Mouse (Mus musculus) heart, embryonic 13.5 days (tissue): ENCODE measurements at regions not wholly inside any gene's neighbourhood (a gene's known extent, or its start where the extent isn't known, plus 50 kb on each side); places are given as distances from the start of the nearest gene placed in this dataset.

Experiments used
- ATAC-seq: fragments of 200-750 bp; cut with Nextera tagmentation; 2 replicates; pipeline ENCODE4 v1.8.0; 2017; ENCODE audit warnings: moderate TSS enrichment; ENCODE audit not compliant: insufficient number of reproducible peaks, low FRiP score, low TSS enrichment; ENCODE audit errors: extremely low read depth
- H3K27ac ChIP-seq: fragments of 300-500 bp; sonication (generic); replicated peaks from 2 replicates; pipeline ENCODE4 v1.5.1; 2015; ENCODE audit warnings: moderate library complexity, mild to moderate bottlenecking, inconsistent platforms
- H3K27me3 ChIP-seq: fragments of 300-500 bp; sonication (generic); replicated peaks from 2 replicates; pipeline ENCODE4 v1.6.1; 2015; ENCODE audit warnings: mild to moderate bottlenecking, inconsistent platforms
- H3K36me3 ChIP-seq: fragments of 300-500 bp; sonication (generic); 2 replicates; pipeline ENCODE4 v1.6.1; 2015; ENCODE audit warnings: mild to moderate bottlenecking, inconsistent platforms
- H3K4me1 ChIP-seq: fragments of 300-500 bp; sonication (generic); 2 replicates; pipeline ENCODE4 v1.6.1; 2015; ENCODE audit warnings: inconsistent platforms
- H3K4me2 ChIP-seq: fragments of 300-500 bp; sonication (generic); 2 replicates; pipeline ENCODE4 v1.6.1; 2015; ENCODE audit warnings: inconsistent platforms, mild to moderate bottlenecking, moderate library complexity
- H3K4me3 ChIP-seq: fragments of 300-500 bp; sonication (generic); 2 replicates; pipeline ENCODE4 v1.5.1; 2015; ENCODE audit warnings: moderate library complexity, mild to moderate bottlenecking, inconsistent platforms
- H3K9ac ChIP-seq: fragments of 300-500 bp; sonication (generic); 2 replicates; pipeline ENCODE4 v1.6.1; 2015; ENCODE audit warnings: inconsistent platforms, mild to moderate bottlenecking, moderate library complexity
- H3K9me3 ChIP-seq: fragments of 300-500 bp; sonication (generic); 2 replicates; pipeline ENCODE4 v1.6.1; 2016; ENCODE audit warnings: inconsistent platforms
- WGBS: fragments of 180-500 bp; shearing (Covaris S2); methylation state at CpG from one replicate; pipeline ENCODE4 v1.1.7; 2015; ENCODE audit warnings: mixed read lengths; 5-methylcytosine and 5-hydroxymethylcytosine counted together

- no peak overlapping the region for H3K4me3 ChIP-seq
- ATAC-seq, result no peak; the same call in 1 of the 2 replicates
- H3K27ac ChIP-seq, result peak overlapping the region; percentile 65
- H3K4me1 ChIP-seq, result peaks cover 16% of the 10 kb centered on the region
- 45% methylated on average over 12 of the region's 12 CpGs for WGBS
- no peak overlapping the region for H3K4me2 ChIP-seq
- no peaks in the 10 kb centered on the region; the same call in 1 of the 2 replicates for H3K27me3 ChIP-seq
- no peaks in the 10 kb centered on the region for H3K9me3 ChIP-seq
- no peaks in the 10 kb centered on the region for H3K36me3 ChIP-seq
- no peak overlapping the region for H3K9ac ChIP-seq
Measured at GRCm38 (mm10) chr1:75693231-75693914, 147.3 kb downstream of the Slc4a3 start.

- WGBS, result 53% methylated on average over 24 of the region's 24 CpGs
- no peaks in the 10 kb centered on the region for H3K9me3 ChIP-seq
- no peak overlapping the region for H3K9ac ChIP-seq
- H3K27ac ChIP-seq, result no peak overlapping the region
- no peaks in the 10 kb centered on the region for H3K27me3 ChIP-seq
- ATAC-seq, result no peak
- no peak overlapping the region for H3K4me3 ChIP-seq
- H3K36me3 ChIP-seq, result no peaks in the 10 kb centered on the region
- peak overlapping the region; percentile 34 for H3K4me2 ChIP-seq
- H3K4me1 ChIP-seq, result peaks cover 9% of the 10 kb centered on the region
Measured at GRCm38 (mm10) chr1:75704832-75705650, 159.0 kb downstream of the Slc4a3 start.

GRCm38 (mm10) chr1:75706126-75706525 lies 160.1 kb downstream of the Slc4a3 start:
- no peak overlapping the region for H3K4me2 ChIP-seq
- H3K27me3 ChIP-seq, result no peaks in the 10 kb centered on the region
- no peaks in the 10 kb centered on the region for H3K36me3 ChIP-seq
- H3K9ac ChIP-seq, result no peak overlapping the region
- H3K4me3 ChIP-seq, result no peak overlapping the region
- no peak overlapping the region for H3K27ac ChIP-seq
- H3K4me1 ChIP-seq, result peaks cover 9% of the 10 kb centered on the region
- no peaks in the 10 kb centered on the region for H3K9me3 ChIP-seq
- no peak for ATAC-seq
- 75% methylated on average over 9 of the region's 9 CpGs for WGBS

GRCm38 (mm10) chr1:75723431-75723830 lies 177.4 kb downstream of the Slc4a3 start:
- Histone ChIP-seq H3K9ac (no peak overlapping the region), H3K9me3 (no peaks in the 10 kb centered on the region), H3K27ac (no peak overlapping the region), H3K27me3 (no peaks in the 10 kb centered on the region), H3K36me3 (no peaks in the 10 kb centered on the region), H3K4me2 (no peak overlapping the region), H3K4me1 (no peaks in the 10 kb centered on the region), H3K4me3 (no peak overlapping the region)
- 87% methylated on average over 5 of the region's 5 CpGs for WGBS
- no peak for ATAC-seq

- H3K27me3 ChIP-seq, result no peaks in the 10 kb centered on the region
- no peak overlapping the region for H3K4me3 ChIP-seq
- no peaks in the 10 kb centered on the region for H3K36me3 ChIP-seq
Measured at GRCm38 (mm10) chr1:75725329-75725728, 179.3 kb downstream of the Slc4a3 start.

GRCm38 (mm10) chr1:75728859-75729258 lies 182.8 kb downstream of the Slc4a3 start:
- 61% methylated on average over 2 of the region's 2 CpGs for WGBS
- ATAC-seq, result no peak
- H3K27ac ChIP-seq, result no peak overlapping the region
- no peaks in the 10 kb centered on the region for H3K27me3 ChIP-seq
- no peaks in the 10 kb centered on the region for H3K9me3 ChIP-seq
- H3K9ac ChIP-seq, result no peak overlapping the region
- no peak overlapping the region for H3K4me2 ChIP-seq
- no peak overlapping the region for H3K4me3 ChIP-seq
- peaks cover 20% of the 10 kb centered on the region for H3K4me1 ChIP-seq
- no peaks in the 10 kb centered on the region for H3K36me3 ChIP-seq

More at GRCm38 (mm10) chr1:75725329-75725728, 179.3 kb downstream of the Slc4a3 start:
- Histone ChIP-seq H3K4me2 (no peak overlapping the region), H3K9ac (no peak overlapping the region), H3K9me3 (no peaks in the 10 kb centered on the region), H3K27ac (no peak overlapping the region), H3K4me1 (no peaks in the 10 kb centered on the region)
- ATAC-seq, result no peak
- 66% methylated on average over 2 of the region's 2 CpGs for WGBS

- 47% methylated on average over 4 of the region's 4 CpGs for WGBS
Measured at GRCm38 (mm10) chr1:75733791-75734190, 187.7 kb downstream of the Slc4a3 start.

GRCm38 (mm10) chr1:75738651-75739050 lies 192.6 kb downstream of the Slc4a3 start:
- WGBS, result 66% methylated on average over 5 of the region's 5 CpGs
- no peak overlapping the region for H3K9ac ChIP-seq
- no peak overlapping the region for H3K27ac ChIP-seq
- H3K4me2 ChIP-seq, result no peak overlapping the region
- no peak overlapping the region for H3K4me3 ChIP-seq
- H3K27me3 ChIP-seq, result no peaks in the 10 kb centered on the region
- no peak for ATAC-seq
- peaks cover 2% of the 10 kb centered on the region; the same call in 1 of the 2 replicates for H3K4me1 ChIP-seq
- no peaks in the 10 kb centered on the region for H3K9me3 ChIP-seq
- no peaks in the 10 kb centered on the region for H3K36me3 ChIP-seq

More at GRCm38 (mm10) chr1:75733791-75734190, 187.7 kb downstream of the Slc4a3 start:
- no peaks in the 10 kb centered on the region for H3K9me3 ChIP-seq
- no peak for ATAC-seq
- H3K4me3 ChIP-seq, result no peak overlapping the region
- H3K4me1 ChIP-seq, result peaks cover 20% of the 10 kb centered on the region
- no peak overlapping the region for H3K4me2 ChIP-seq
- H3K27me3 ChIP-seq, result no peaks in the 10 kb centered on the region
- no peak overlapping the region for H3K27ac ChIP-seq
- no peak overlapping the region for H3K9ac ChIP-seq
- no peaks in the 10 kb centered on the region for H3K36me3 ChIP-seq

GRCm38 (mm10) chr1:75749665-75750221 lies 203.7 kb downstream of the Slc4a3 start:
- Histone ChIP-seq H3K36me3 (no peaks in the 10 kb centered on the region), H3K4me3 (no peak overlapping the region), H3K27ac (no peak overlapping the region), H3K9me3 (no peaks in the 10 kb centered on the region), H3K27me3 (no peaks in the 10 kb centered on the region), H3K4me2 (no peak overlapping the region), H3K4me1 (no peaks in the 10 kb centered on the region), H3K9ac (no peak overlapping the region)
- 64% methylated on average over 10 of the region's 10 CpGs for WGBS
- no peak for ATAC-seq

GRCm38 (mm10) chr1:75772131-75772530 lies 226.1 kb downstream of the Slc4a3 start:
- Histone ChIP-seq H3K4me1 (no peaks in the 10 kb centered on the region), H3K27ac (no peak overlapping the region), H3K9me3 (no peaks in the 10 kb centered on the region), H3K4me2 (no peak overlapping the region), H3K9ac (no peak overlapping the region), H3K36me3 (no peaks in the 10 kb centered on the region), H3K4me3 (no peak overlapping the region), H3K27me3 (0 out of 2 replicates have a peak, but pooled peaks cover 6% of the 10 kb centered on the region)
- no peak for ATAC-seq
- WGBS, result 37% methylated on average over 5 of the region's 5 CpGs

GRCm38 (mm10) chr1:75773014-75773413 lies 226.9 kb downstream of the Slc4a3 start:
- H3K4me1 ChIP-seq, result no peaks in the 10 kb centered on the region
- H3K36me3 ChIP-seq, result no peaks in the 10 kb centered on the region
- no peak overlapping the region for H3K4me2 ChIP-seq
- H3K27ac ChIP-seq, result no peak overlapping the region
- ATAC-seq, result no peak
- H3K27me3 ChIP-seq, result 0 out of 2 replicates have a peak, but pooled peaks cover 6% of the 10 kb centered on the region
- WGBS, result 70% methylated on average over 5 of the region's 5 CpGs
- H3K9ac ChIP-seq, result no peak overlapping the region
- no peak overlapping the region for H3K4me3 ChIP-seq
- H3K9me3 ChIP-seq, result no peaks in the 10 kb centered on the region
